Mouse (Mus musculus) ES-Bruce4 (cell line): ENCODE measurements at regions not wholly inside any gene's neighbourhood (a gene's known extent, or its start where the extent isn't known, plus 50 kb on each side); places are given as distances from the start of the nearest gene placed in this dataset.

Experiments
- CTCF ChIP-seq: IDR thresholded peaks from one replicate; pipeline ENCODE4 v1.8.1; 2011; ENCODE audit warnings: low read depth, low read length
- EP300 ChIP-seq: IDR thresholded peaks from 2 replicates; pipeline ENCODE4 v1.6.1; 2011; ENCODE audit warnings: low read depth, low read length; ENCODE audit not compliant: insufficient read depth
- POLR2A ChIP-seq: IDR thresholded peaks from one replicate; pipeline ENCODE4 v1.8.1; 2011; ENCODE audit warnings: low read length; ENCODE audit not compliant: insufficient read depth

DNA sequence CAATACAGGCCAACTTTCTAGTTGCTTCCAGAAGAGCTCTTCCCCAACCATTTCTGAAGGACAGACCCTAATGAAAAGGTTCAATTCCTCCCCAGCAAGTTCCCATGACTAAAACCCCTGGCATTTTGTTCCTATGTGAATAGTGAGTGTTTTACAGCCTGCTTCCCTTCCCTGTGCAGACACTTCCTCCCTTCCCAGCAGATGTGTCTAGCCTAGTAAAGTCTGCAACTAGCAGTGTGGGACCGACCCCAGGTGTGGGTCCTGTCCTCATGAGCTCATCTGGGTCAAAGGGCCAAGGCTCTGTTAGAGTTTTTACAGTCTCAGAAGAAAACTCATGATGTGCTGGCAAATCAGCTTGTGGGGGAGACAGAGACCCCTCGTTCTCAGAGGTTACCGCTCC is 50.9 kb upstream of the Ier3 start:
- no peak for TF ChIP-seq POLR2A
- TF ChIP-seq CTCF = no peak
- TF ChIP-seq EP300 = no peak
